Mouse (Mus musculus): ENCODE measurements around the gene Gna15. TPM values are rescaled to one million over a fixed set of nuclear protein-coding genes. Genes with fewer than 3 reads are reported as not detected.
A peak's percentile ranks its signal among the peaks of the same experiment; 100 is the strongest.

The Gna15 gene
- polyA plus RNA-seq, 1 experiment = 3.4 TPM

GRCm38 (mm10) chr10:81565257-81566228 lies 41.5 kb upstream of the Gna15 start:
- TF ChIP-seq CTCF (IDR thresholded peaks at IDR 0.05; ENCODE audit: extremely low read depth, insufficient read depth, low read length) = no peak
- no peak for TF ChIP-seq POLR2A (IDR thresholded peaks at IDR 0.05; ENCODE audit: extremely low read depth, insufficient read depth, low read length)
- peaks cover 2% of the 10 kb centered on the region; the same call in 1 of the 2 replicates for H3K4me1 ChIP-seq (ENCODE audit: control insufficient read depth, insufficient read depth, low read length)

GRCm38 (mm10) chr10:81564734-81565133 lies 40.7 kb upstream of the Gna15 start:
- TF ChIP-seq CTCF (IDR thresholded peaks at IDR 0.05; ENCODE audit: extremely low read depth, insufficient read depth, low read length) (peak; percentile 54), POLR2A (IDR thresholded peaks at IDR 0.05; ENCODE audit: extremely low read depth, insufficient read depth, low read length) (no peak)
- H3K27ac ChIP-seq (ENCODE audit: insufficient read depth, low read length) = no peak overlapping the region
- H3K4me3 ChIP-seq (ENCODE audit: insufficient read depth, low read length) = no peak overlapping the region
- peaks cover 2% of the 10 kb centered on the region; the same call in 1 of the 2 replicates for H3K4me1 ChIP-seq (ENCODE audit: control insufficient read depth, insufficient read depth, low read length)

More at GRCm38 (mm10) chr10:81565257-81566228, 41.5 kb upstream of the Gna15 start:
- Histone ChIP-seq H3K27ac (ENCODE audit: insufficient read depth, low read length) (no peak overlapping the region), H3K4me3 (ENCODE audit: insufficient read depth, low read length) (no peak overlapping the region)

- no peak for TF ChIP-seq CTCF (IDR thresholded peaks at IDR 0.05; ENCODE audit: extremely low read depth, insufficient read depth, low read length)
- no peak for TF ChIP-seq POLR2A (IDR thresholded peaks at IDR 0.05; ENCODE audit: extremely low read depth, insufficient read depth, low read length)
- no peak overlapping the region for H3K27ac ChIP-seq (ENCODE audit: insufficient read depth, low read length)
- H3K4me3 ChIP-seq (ENCODE audit: insufficient read depth, low read length) = no peak overlapping the region
- H3K4me1 ChIP-seq (ENCODE audit: control insufficient read depth, insufficient read depth, low read length) = peaks cover 2% of the 10 kb centered on the region; the same call in 1 of the 2 replicates
These were observed 40.2 kb upstream of the Gna15 start for GRCm38 (mm10) chr10:81564216-81564615.

- TF ChIP-seq CTCF (IDR thresholded peaks at IDR 0.05; ENCODE audit: extremely low read depth, insufficient read depth, low read length) (no peak), POLR2A (IDR thresholded peaks at IDR 0.05; ENCODE audit: extremely low read depth, insufficient read depth, low read length) (no peak)
- Histone ChIP-seq H3K27ac (ENCODE audit: insufficient read depth, low read length) (no peak overlapping the region), H3K4me1 (ENCODE audit: control insufficient read depth, insufficient read depth, low read length) (peaks cover 4% of the 10 kb centered on the region; the same call in 1 of the 2 replicates), H3K4me3 (ENCODE audit: insufficient read depth, low read length) (no peak overlapping the region)
These were observed 39.5 kb upstream of the Gna15 start for GRCm38 (mm10) chr10:81563481-81563880.

GRCm38 (mm10) chr10:81562411-81562810 lies 38.4 kb upstream of the Gna15 start:
- Histone ChIP-seq H3K27ac (ENCODE audit: insufficient read depth, low read length) (no peak overlapping the region), H3K4me3 (ENCODE audit: insufficient read depth, low read length) (no peak overlapping the region), H3K4me1 (ENCODE audit: control insufficient read depth, insufficient read depth, low read length) (peaks cover 4% of the 10 kb centered on the region; the same call in 1 of the 2 replicates)
- TF ChIP-seq POLR2A (IDR thresholded peaks at IDR 0.05; ENCODE audit: extremely low read depth, insufficient read depth, low read length) = no peak
- no peak for TF ChIP-seq CTCF (IDR thresholded peaks at IDR 0.05; ENCODE audit: extremely low read depth, insufficient read depth, low read length)

GRCm38 (mm10) chr10:81560719-81561459 lies 36.9 kb upstream of the Gna15 start:
- H3K4me1 ChIP-seq (ENCODE audit: control insufficient read depth, insufficient read depth, low read length) = peaks cover 4% of the 10 kb centered on the region; the same call in 1 of the 2 replicates
- no peak overlapping the region for H3K27ac ChIP-seq (ENCODE audit: insufficient read depth, low read length)
- TF ChIP-seq POLR2A (IDR thresholded peaks at IDR 0.05; ENCODE audit: extremely low read depth, insufficient read depth, low read length) = no peak
- TF ChIP-seq CTCF (IDR thresholded peaks at IDR 0.05; ENCODE audit: extremely low read depth, insufficient read depth, low read length) = no peak

GRCm38 (mm10) chr10:81559627-81560539 lies 35.9 kb upstream of the Gna15 start:
- TF ChIP-seq CTCF (IDR thresholded peaks at IDR 0.05; ENCODE audit: extremely low read depth, insufficient read depth, low read length) (no peak), POLR2A (IDR thresholded peaks at IDR 0.05; ENCODE audit: extremely low read depth, insufficient read depth, low read length) (peak; percentile 73)
- peaks cover 4% of the 10 kb centered on the region; the same call in 1 of the 2 replicates for H3K4me1 ChIP-seq (ENCODE audit: control insufficient read depth, insufficient read depth, low read length)
- H3K27ac ChIP-seq (ENCODE audit: insufficient read depth, low read length) = peak overlapping the region; percentile 100

More at GRCm38 (mm10) chr10:81560719-81561459, 36.9 kb upstream of the Gna15 start:
- peak overlapping the region; percentile 100 for H3K4me3 ChIP-seq (ENCODE audit: insufficient read depth, low read length)

GRCm38 (mm10) chr10:81559163-81559626 lies 35.2 kb upstream of the Gna15 start, which contains the start of gene Aes:
Gene Aes (plus strand): TSS chr10:81559488.
- TF ChIP-seq POLR2A (IDR thresholded peaks at IDR 0.05; ENCODE audit: extremely low read depth, insufficient read depth, low read length) (no peak), CTCF (IDR thresholded peaks at IDR 0.05; ENCODE audit: extremely low read depth, insufficient read depth, low read length) (no peak)
- H3K4me3 ChIP-seq (ENCODE audit: insufficient read depth, low read length) = peak within 1 kb of the TSS; percentile 100
- H3K4me1 ChIP-seq (ENCODE audit: control insufficient read depth, insufficient read depth, low read length) = peaks cover 4% of the 10 kb centered on the region; the same call in 1 of the 2 replicates
- H3K27ac ChIP-seq (ENCODE audit: insufficient read depth, low read length) = peak within 1 kb of the TSS; percentile 100

More at GRCm38 (mm10) chr10:81559627-81560539, 35.9 kb upstream of the Gna15 start:
- peak overlapping the region; percentile 100 for H3K4me3 ChIP-seq (ENCODE audit: insufficient read depth, low read length)

Data from cortical plate, adult 2 months (tissue).